Mouse (Mus musculus): Measurements from ENCODE around the gene Rbfox1. TPM values are rescaled to one million over a fixed set of nuclear protein-coding genes. Genes with fewer than 3 reads are reported as not detected.

Rbfox1 gene
- total and polyA plus RNA-seq, 3 experiments: not detected

DNA sequence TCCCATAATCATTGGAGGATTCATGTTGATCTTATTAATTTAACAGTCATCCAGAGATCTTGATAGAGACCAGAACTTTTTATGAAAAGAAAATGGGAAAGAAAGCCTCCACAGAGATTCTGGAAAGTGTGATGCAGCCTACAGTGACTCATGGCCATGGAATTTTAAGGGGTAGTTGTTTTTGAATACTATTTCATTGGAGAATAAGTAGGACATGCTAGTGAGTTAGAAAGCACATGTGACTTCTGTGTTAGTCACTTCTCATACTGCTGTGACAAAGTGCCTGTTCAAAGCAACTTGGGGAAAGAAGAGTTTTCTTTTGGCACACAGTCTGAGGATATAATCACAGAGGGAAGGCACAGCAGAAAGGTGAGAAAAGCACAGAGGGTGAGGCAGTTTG is 1510.9 kb downstream of the Rbfox1 start:
- Histone ChIP-seq H3K27ac (ENCODE audit: control insufficient read depth, low read depth, low read length) (no peak overlapping the region), H3K9me3 (replicated peaks; ENCODE audit: insufficient read depth, low read length) (no peaks in the 10 kb centered on the region), H3K9ac (ENCODE audit: control insufficient read depth, low read depth, low read length, poor library complexity, severe bottlenecking) (no peak overlapping the region), H3K36me3 (ENCODE audit: control insufficient read depth in 1 of 2, insufficient read depth in 2 of 2, low read length in 2 of 2) (no peaks in the 10 kb centered on the region), H3K4me3 (ENCODE audit: control insufficient read depth in 1 of 2, insufficient read depth in 1 of 2, low read depth in 2 of 2, low read length in 2 of 2) (no peak overlapping the region), H3K27me3 (ENCODE audit: control insufficient read depth in 1 of 2, insufficient read depth in 2 of 2, low read length in 2 of 2) (no peaks in the 10 kb centered on the region), H3K79me2 (ENCODE audit: control insufficient read depth, insufficient read depth, low read length, poor library complexity) (no peaks in the 10 kb centered on the region), H3K4me1 (ENCODE audit: control insufficient read depth in 1 of 2, insufficient read depth in 2 of 2, low read length in 2 of 2) (no peaks in the 10 kb centered on the region)
- DNase-seq (ENCODE audit: low read depth, low spot score): no peak
- no peak for TF ChIP-seq RCOR1 (IDR thresholded peaks at IDR 0.05; ENCODE audit: low read depth, low read length)
- no peak for TF ChIP-seq MXI1 (IDR thresholded peaks at IDR 0.05; ENCODE audit: low read depth, low read length)
- no peak for TF ChIP-seq NRF1 (IDR thresholded peaks at IDR 0.05; ENCODE audit: insufficient read depth, low read depth, low read length, poor library complexity, severe bottlenecking)
- TF ChIP-seq ELF1 (IDR thresholded peaks at IDR 0.05; ENCODE audit: low read depth, low read length): no peak
- no peak for TF ChIP-seq ZMIZ1 (IDR thresholded peaks at IDR 0.05; ENCODE audit: low read depth, low read length)
- TF ChIP-seq ETS1 (IDR thresholded peaks at IDR 0.05; ENCODE audit: low read depth, low read length): no peak
- TF ChIP-seq E2F4 (IDR thresholded peaks at IDR 0.05; ENCODE audit: borderline replicate concordance, low read depth, low read length): no peak
- TF ChIP-seq MAFK (IDR thresholded peaks at IDR 0.05; ENCODE audit: borderline replicate concordance, low read depth, low read length): no peak
- TF ChIP-seq USF2 (IDR thresholded peaks at IDR 0.05; ENCODE audit: borderline replicate concordance in 1 of 2, insufficient read depth in 1 of 2, low read depth in 1 of 2, low read length in 2 of 2): no peak
- TF ChIP-seq CHD2 (IDR thresholded peaks at IDR 0.05; ENCODE audit: low read length): no peak
- TF ChIP-seq MEF2A (IDR thresholded peaks at IDR 0.05; ENCODE audit: extremely low read depth, insufficient replicate concordance, low read depth, low read length, poor library complexity, severe bottlenecking): no peak
- TF ChIP-seq ZKSCAN1 (IDR thresholded peaks at IDR 0.05; ENCODE audit: low read depth, low read length): no peak
- TF ChIP-seq HCFC1 (IDR thresholded peaks at IDR 0.05; ENCODE audit: low read depth, low read length): no peak
- no peak for TF ChIP-seq EP300 (IDR thresholded peaks at IDR 0.05; ENCODE audit: low read depth in 1 of 2, low read length in 2 of 2)
- no peak for TF ChIP-seq UBTF (IDR thresholded peaks at IDR 0.05; ENCODE audit: borderline replicate concordance, insufficient read depth, low read depth, low read length)
- TF ChIP-seq MYB (IDR thresholded peaks at IDR 0.05; ENCODE audit: low read depth, low read length): no peak
- no peak for TF ChIP-seq POLR2AphosphoS2 (IDR thresholded peaks at IDR 0.05; ENCODE audit: low read length)
- TF ChIP-seq JUND (IDR thresholded peaks at IDR 0.05; ENCODE audit: low read depth, low read length): no peak
- TF ChIP-seq ZC3H11A (IDR thresholded peaks at IDR 0.05; ENCODE audit: low read depth, low read length): no peak
- no peak for TF ChIP-seq MYC (IDR thresholded peaks at IDR 0.05; ENCODE audit: low read depth, low read length)
